Mouse (Mus musculus): ENCODE data around the gene Tsc22d3.

Tsc22d3 gene

DNA sequence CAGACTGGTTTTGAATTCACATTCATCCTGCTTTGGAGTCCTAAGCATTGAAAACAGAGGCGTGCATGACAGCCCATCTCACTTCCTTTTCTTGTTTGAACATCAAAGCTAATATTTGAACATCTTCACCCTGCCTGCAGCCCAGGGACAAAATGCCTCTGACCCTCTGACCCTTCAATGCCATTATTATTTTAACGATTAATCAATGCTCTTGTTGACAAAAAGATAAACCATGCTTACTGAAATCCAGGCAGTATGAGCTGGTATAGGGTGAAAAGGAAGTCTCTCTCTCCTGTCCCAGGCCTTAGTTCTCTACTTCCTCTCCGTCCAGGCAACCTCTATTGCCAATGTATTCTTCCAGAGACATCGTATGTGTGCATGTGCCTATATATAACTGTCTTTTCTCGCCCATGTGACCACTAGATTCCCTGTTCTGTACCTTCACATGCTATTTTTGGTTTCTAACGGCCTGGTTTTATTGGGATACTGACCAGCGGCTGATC is 106.9 kb downstream of the Tsc22d3 start:
- DNase-seq: no peak

GRCm38 (mm10) chrX:140491884-140492571 is 108.4 kb downstream of the Tsc22d3 start:
- DNase-seq: peak; percentile 52

GRCm38 (mm10) chrX:140490203-140490602 is 110.3 kb downstream of the Tsc22d3 start:
- DNase-seq: no peak
